Mouse (Mus musculus) Muller cell, postnatal 12 days (primary cell): ENCODE results near the gene Schip1.
"Not testable (repeated sequence)": the region's sequence is repeated elsewhere in the genome, so short reads cannot be mapped to it uniquely, and the experiment has no call there.

Source experiments
- DNase-seq: peaks from one replicate; pipeline ENCODE4 v3.0.0-alpha.2; 2015; ENCODE audit errors: inconsistent ontology term

Gene Schip1

GRCm38 (mm10) chr3:68064731-68065130 is at the start of gene Schip1:
Gene Schip1, plus strand, starts transcription at chr3:68064802.
- DNase-seq, result no peak

- DNase-seq, result peak; percentile 62
These were observed 48.8 kb upstream of the Schip1 start for GRCm38 (mm10) chr3:68015786-68016185.

GRCm38 (mm10) chr3:68019401-68019800 is 45.2 kb upstream of the Schip1 start:
- DNase-seq, result peak; percentile 16

GRCm38 (mm10) chr3:68036097-68036496 is 28.5 kb upstream of the Schip1 start:
- DNase-seq, result no peak

- no peak for DNase-seq
These were observed 21.7 kb upstream of the Schip1 start for GRCm38 (mm10) chr3:68042951-68043350.

- peak; percentile 46 for DNase-seq
These were observed 18.9 kb upstream of the Schip1 start for GRCm38 (mm10) chr3:68045475-68046416.

GRCm38 (mm10) chr3:68053538-68053937 is 11.1 kb upstream of the Schip1 start:
- no peak for DNase-seq

- no peak for DNase-seq
These were observed 9.5 kb upstream of the Schip1 start for GRCm38 (mm10) chr3:68055071-68055470.

GRCm38 (mm10) chr3:68056373-68057275 is 8.0 kb upstream of the Schip1 start:
- DNase-seq, result peak; percentile 69

GRCm38 (mm10) chr3:68059162-68059800 is 5.3 kb upstream of the Schip1 start:
- peak; percentile 29 for DNase-seq

GRCm38 (mm10) chr3:68071395-68072386 is 7.1 kb downstream of the Schip1 start:
- DNase-seq, result no peak

- DNase-seq, result no peak
These were observed 12.8 kb downstream of the Schip1 start for GRCm38 (mm10) chr3:68077406-68077805.

GRCm38 (mm10) chr3:68085024-68085423 is 20.4 kb downstream of the Schip1 start:
- no peak for DNase-seq

- no peak for DNase-seq
These were observed 27.5 kb downstream of the Schip1 start for GRCm38 (mm10) chr3:68092108-68092507.

- DNase-seq, result no peak
These were observed 32.3 kb downstream of the Schip1 start for GRCm38 (mm10) chr3:68096724-68097431.

- DNase-seq, result not testable (repeated sequence)
These were observed 35.0 kb downstream of the Schip1 start for GRCm38 (mm10) chr3:68099561-68099960.

GRCm38 (mm10) chr3:68101343-68101742 is 36.7 kb downstream of the Schip1 start:
- no peak for DNase-seq

GRCm38 (mm10) chr3:68105081-68105685 is 40.6 kb downstream of the Schip1 start:
- DNase-seq, result no peak

- DNase-seq, result peak; percentile 70
These were observed 56.7 kb downstream of the Schip1 start for GRCm38 (mm10) chr3:68121338-68121737.
